Mouse (Mus musculus): ENCODE measurements around the gene Sugp2. TPM values are rescaled to one million over a fixed set of nuclear protein-coding genes. Genes with fewer than 3 reads are reported as not detected.
"Not testable (repeated sequence)": the region's sequence is repeated elsewhere in the genome, so short reads cannot be mapped to it uniquely, and the experiment has no call there.

Gene Sugp2
- polyA plus RNA-seq, 1 experiment from 2014 or later, result 32.5 TPM

DNA sequence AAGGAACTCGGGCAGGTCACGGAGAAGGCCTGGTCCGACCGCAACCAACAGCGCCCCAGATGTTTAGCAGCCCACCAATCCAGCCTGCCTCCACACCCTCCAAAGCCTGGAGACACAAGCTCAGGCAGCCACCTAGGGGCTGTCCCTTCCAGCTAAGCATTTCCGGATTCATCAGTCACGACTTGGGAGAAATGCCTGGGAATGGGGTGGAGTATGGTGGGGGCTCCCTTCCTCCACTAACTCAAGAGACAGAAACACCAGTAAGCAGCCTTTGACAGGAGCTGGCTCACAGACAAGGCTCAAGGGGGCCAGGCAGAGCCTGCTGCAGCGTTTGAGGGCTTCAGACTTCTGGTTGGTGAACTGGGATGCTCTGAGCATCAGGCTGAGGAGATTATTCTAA, 23.5 kb upstream of the Sugp2 start:
- H3K4me3 ChIP-seq (replicated peaks), result peak overlapping the region; percentile 82
- peak overlapping the region; percentile 97 for H3K4me2 ChIP-seq (replicated peaks)
- H3K9me3 ChIP-seq (replicated peaks), result no peaks in the 10 kb centered on the region
- H3K27me3 ChIP-seq, result no peaks in the 10 kb centered on the region
- H3K4me1 ChIP-seq, result peaks cover 24% of the 10 kb centered on the region
- no peak overlapping the region for H3K9ac ChIP-seq
- 11% methylated on average over 8 of the region's 8 CpGs for WGBS
- peak overlapping the region; percentile 58 for H3K27ac ChIP-seq (replicated peaks)
- H3K36me3 ChIP-seq, result no peaks in the 10 kb centered on the region
- no peak for ATAC-seq (ENCODE audit: insufficient number of reproducible peaks, low FRiP score, low TSS enrichment, low read depth)

- H3K9ac ChIP-seq, result peak overlapping the region; percentile 58; the same call in 1 of the 2 replicates
- no peak for ATAC-seq (ENCODE audit: insufficient number of reproducible peaks, low FRiP score, low TSS enrichment, low read depth)
- 77% methylated on average over 1 of the region's 1 CpGs for WGBS
- H3K4me3 ChIP-seq (replicated peaks), result peak overlapping the region; percentile 82
- H3K27ac ChIP-seq (replicated peaks), result no peak overlapping the region
- H3K4me2 ChIP-seq (replicated peaks), result peak overlapping the region; percentile 97
- no peaks in the 10 kb centered on the region for H3K36me3 ChIP-seq
- H3K4me1 ChIP-seq, result peaks cover 24% of the 10 kb centered on the region
- no peaks in the 10 kb centered on the region for H3K9me3 ChIP-seq (replicated peaks)
- H3K27me3 ChIP-seq, result no peaks in the 10 kb centered on the region
Measured at GRCm38 (mm10) chr8:70211275-70211674, 22.8 kb upstream of the Sugp2 start.

DNA sequence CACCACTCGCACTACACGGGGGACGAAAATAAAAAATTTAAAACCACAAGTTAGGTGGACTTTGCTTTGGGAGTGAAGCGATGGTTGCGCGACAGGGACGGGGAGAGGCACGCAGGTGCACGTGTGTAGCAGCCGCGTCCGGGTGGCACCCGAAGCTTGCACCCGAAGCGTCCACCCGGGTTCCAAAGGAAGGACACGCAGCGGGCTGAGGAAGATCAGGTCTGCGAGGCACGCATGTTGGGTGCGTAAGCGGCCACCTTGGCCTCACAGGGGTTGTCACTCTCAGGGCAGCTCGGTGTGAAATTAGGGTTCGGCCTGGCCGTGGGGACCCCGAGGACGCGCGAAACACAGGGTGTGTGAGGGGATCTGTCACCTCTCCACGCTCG, 22.3 kb upstream of the Sugp2 start:
- Histone ChIP-seq H3K27ac (replicated peaks) (peak overlapping the region; percentile 68), H3K27me3 (no peaks in the 10 kb centered on the region), H3K4me2 (replicated peaks) (peak overlapping the region; percentile 97), H3K9me3 (replicated peaks) (no peaks in the 10 kb centered on the region), H3K36me3 (no peaks in the 10 kb centered on the region), H3K9ac (peak overlapping the region; percentile 58), H3K4me3 (replicated peaks) (peak overlapping the region; percentile 82), H3K4me1 (peaks cover 24% of the 10 kb centered on the region)
- WGBS, result 2% methylated on average over 31 of the region's 31 CpGs
- no peak for ATAC-seq (ENCODE audit: insufficient number of reproducible peaks, low FRiP score, low TSS enrichment, low read depth)

- Histone ChIP-seq H3K27me3 (no peaks in the 10 kb centered on the region), H3K9me3 (replicated peaks) (no peaks in the 10 kb centered on the region), H3K9ac (peak within 1 kb of the TSS; percentile 58), H3K4me2 (replicated peaks) (peak within 1 kb of the TSS; percentile 97), H3K4me3 (replicated peaks) (peak within 1 kb of the TSS; percentile 82), H3K27ac (replicated peaks) (peak within 1 kb of the TSS; percentile 69), H3K4me1 (peaks cover 24% of the 10 kb centered on the region), H3K36me3 (no peaks in the 10 kb centered on the region)
- under 1% methylated on average over 66 of the region's 66 CpGs for WGBS
- peak; percentile 98 for ATAC-seq (ENCODE audit: insufficient number of reproducible peaks, low FRiP score, low TSS enrichment, low read depth)
Measured at GRCm38 (mm10) chr8:70212112-70213055, 21.6 kb upstream of the Sugp2 start, which contains the start of gene Slc25a42. TSS of gene Slc25a42 (minus strand) at chr8:70212305.

DNA sequence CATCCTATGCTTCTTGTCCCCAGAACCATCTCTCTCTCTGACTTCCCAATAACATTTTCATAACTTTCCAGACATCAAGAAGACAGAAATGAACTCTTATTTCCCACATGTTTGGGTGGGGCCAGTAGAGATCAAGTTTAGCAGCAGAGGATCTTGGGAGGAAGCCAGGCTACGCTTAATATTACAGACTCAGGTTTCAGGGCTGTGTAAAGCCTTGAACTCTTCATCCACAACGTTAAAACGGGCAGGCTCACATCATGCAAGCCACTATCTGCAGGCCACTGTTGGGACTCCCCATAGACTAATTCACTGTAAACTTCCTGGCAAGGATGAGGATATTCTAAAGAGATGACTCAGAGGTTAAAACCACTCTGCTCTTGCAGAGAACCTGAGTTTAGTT, 19.6 kb upstream of the Sugp2 start:
- H3K9me3 ChIP-seq (replicated peaks), result no peaks in the 10 kb centered on the region
- no peak overlapping the region for H3K9ac ChIP-seq
- H3K4me2 ChIP-seq (replicated peaks), result no peak overlapping the region
- no peaks in the 10 kb centered on the region for H3K36me3 ChIP-seq
- 57% methylated on average over 3 of the region's 3 CpGs for WGBS
- peaks cover 24% of the 10 kb centered on the region for H3K4me1 ChIP-seq
- no peaks in the 10 kb centered on the region for H3K27me3 ChIP-seq
- ATAC-seq (ENCODE audit: insufficient number of reproducible peaks, low FRiP score, low TSS enrichment, low read depth), result no peak
- no peak overlapping the region for H3K4me3 ChIP-seq (replicated peaks)
- H3K27ac ChIP-seq (replicated peaks), result no peak overlapping the region

DNA sequence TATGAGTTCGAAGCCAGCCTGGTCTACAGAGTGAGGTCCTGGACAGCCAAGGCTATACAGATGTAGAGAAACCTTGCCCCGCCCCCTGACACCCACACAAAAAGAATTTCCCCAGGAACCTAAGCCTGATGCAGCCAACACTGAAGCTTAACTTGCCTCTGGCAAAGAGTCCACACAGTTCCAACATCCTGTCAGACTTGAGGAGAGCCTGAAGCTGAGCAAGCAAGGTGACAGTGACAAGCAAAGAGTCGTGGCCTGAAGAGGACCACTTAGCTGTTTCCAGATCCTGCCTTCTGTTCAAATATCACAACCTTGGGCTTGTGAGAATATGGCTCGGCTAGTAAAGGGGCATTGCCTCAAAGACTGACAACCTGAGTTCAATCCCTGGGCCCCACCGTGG, 18.9 kb upstream of the Sugp2 start:
- H3K36me3 ChIP-seq, result no peaks in the 10 kb centered on the region
- WGBS, result 67% methylated on average over 5 of the region's 5 CpGs
- H3K27me3 ChIP-seq, result no peaks in the 10 kb centered on the region
- H3K4me2 ChIP-seq (replicated peaks), result no peak overlapping the region
- no peak overlapping the region for H3K27ac ChIP-seq (replicated peaks)
- H3K4me3 ChIP-seq (replicated peaks), result no peak overlapping the region
- no peaks in the 10 kb centered on the region for H3K9me3 ChIP-seq (replicated peaks)
- H3K9ac ChIP-seq, result no peak overlapping the region
- H3K4me1 ChIP-seq, result peaks cover 19% of the 10 kb centered on the region
- ATAC-seq (ENCODE audit: insufficient number of reproducible peaks, low FRiP score, low TSS enrichment, low read depth), result no peak

DNA sequence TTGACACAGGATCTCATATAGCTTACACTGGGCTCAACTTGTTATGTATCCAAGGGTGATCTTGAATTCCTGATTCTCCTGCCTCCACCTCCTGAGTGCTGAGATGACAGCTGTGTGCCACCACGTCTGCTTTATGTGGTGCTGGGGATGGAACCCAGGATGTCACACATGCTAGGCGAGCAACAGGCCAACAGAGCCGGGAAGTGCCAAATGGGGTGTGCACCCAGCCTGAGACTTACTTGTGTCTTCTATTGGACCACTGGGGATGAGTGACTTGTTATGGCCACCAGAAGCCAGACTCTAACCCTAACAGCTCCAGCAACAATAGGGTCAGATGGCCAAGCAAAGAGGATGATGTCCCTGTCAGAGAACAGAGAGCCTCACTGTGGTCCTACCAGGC, 17.9 kb upstream of the Sugp2 start:
- H3K4me3 ChIP-seq (replicated peaks); H3K4me2 ChIP-seq (replicated peaks); H3K9ac ChIP-seq; H3K27me3 ChIP-seq; H3K9me3 ChIP-seq (replicated peaks); ATAC-seq (ENCODE audit: insufficient number of reproducible peaks, low FRiP score, low TSS enrichment, low read depth); H3K36me3 ChIP-seq; H3K4me1 ChIP-seq; H3K27ac ChIP-seq (replicated peaks): not testable (repeated sequence)
- 76% methylated on average over 3 of the region's 3 CpGs for WGBS

DNA sequence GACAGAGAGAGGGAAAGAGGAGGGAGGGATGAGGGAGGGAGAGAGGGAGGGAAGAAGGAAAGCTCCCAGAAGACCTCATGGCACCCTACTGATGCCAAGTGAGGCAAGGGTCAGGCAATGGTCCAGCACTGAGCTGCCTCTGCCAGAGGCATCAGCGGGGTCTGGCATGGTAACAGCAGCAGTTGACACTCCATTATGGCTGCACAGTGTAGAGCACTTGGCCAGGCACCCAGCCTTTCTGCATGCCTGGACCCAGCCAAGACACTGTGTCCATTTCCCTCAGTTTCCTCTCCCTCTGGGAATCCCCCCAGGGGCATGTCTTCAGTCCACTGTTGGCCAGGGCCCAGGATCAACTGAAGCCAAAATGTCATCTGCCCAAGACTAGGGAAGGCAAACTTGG, 17.5 kb upstream of the Sugp2 start:
- H3K27ac ChIP-seq (replicated peaks), result no peak overlapping the region
- H3K27me3 ChIP-seq, result no peaks in the 10 kb centered on the region
- peaks cover 7% of the 10 kb centered on the region; the same call in 1 of the 2 replicates for H3K36me3 ChIP-seq
- no peak overlapping the region for H3K9ac ChIP-seq
- no peak overlapping the region for H3K4me3 ChIP-seq (replicated peaks)
- no peak overlapping the region for H3K4me2 ChIP-seq (replicated peaks)
- no peaks in the 10 kb centered on the region for H3K9me3 ChIP-seq (replicated peaks)
- whole genome bisulfite sequencing, result 61% methylated on average over 1 of the region's 1 CpGs
- ATAC-seq (ENCODE audit: insufficient number of reproducible peaks, low FRiP score, low TSS enrichment, low read depth), result no peak
- H3K4me1 ChIP-seq, result peaks cover 6% of the 10 kb centered on the region; the same call in 1 of the 2 replicates

DNA sequence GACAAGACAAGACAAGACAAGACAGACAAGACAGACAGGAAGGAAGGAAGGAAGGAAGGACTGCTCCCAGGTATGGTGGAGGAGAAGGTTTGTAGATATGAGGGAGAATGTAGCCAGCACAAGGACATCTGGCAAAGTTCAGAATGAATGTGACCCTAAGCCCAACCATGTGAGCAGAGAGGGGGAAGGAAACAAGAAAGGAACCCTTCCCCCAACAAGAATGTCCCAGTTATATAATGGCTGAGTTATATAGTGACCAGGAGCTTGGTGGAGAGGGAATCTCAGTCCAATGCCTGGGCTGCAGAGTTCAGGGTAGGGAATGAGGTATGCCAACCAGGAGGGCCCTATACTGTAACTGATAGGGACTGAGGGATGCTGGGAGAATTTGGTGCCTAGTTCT, 16.6 kb upstream of the Sugp2 start:
- no peak for ATAC-seq (ENCODE audit: insufficient number of reproducible peaks, low FRiP score, low TSS enrichment, low read depth)
- Histone ChIP-seq H3K4me3 (replicated peaks) (no peak overlapping the region), H3K27me3 (no peaks in the 10 kb centered on the region), H3K9ac (no peak overlapping the region), H3K27ac (replicated peaks) (no peak overlapping the region), H3K36me3 (peaks cover 16% of the 10 kb centered on the region; the same call in 1 of the 2 replicates), H3K9me3 (replicated peaks) (no peaks in the 10 kb centered on the region), H3K4me2 (replicated peaks) (no peak overlapping the region), H3K4me1 (0 out of 2 replicates have a peak, but pooled peaks cover 4% of the 10 kb centered on the region)

DNA sequence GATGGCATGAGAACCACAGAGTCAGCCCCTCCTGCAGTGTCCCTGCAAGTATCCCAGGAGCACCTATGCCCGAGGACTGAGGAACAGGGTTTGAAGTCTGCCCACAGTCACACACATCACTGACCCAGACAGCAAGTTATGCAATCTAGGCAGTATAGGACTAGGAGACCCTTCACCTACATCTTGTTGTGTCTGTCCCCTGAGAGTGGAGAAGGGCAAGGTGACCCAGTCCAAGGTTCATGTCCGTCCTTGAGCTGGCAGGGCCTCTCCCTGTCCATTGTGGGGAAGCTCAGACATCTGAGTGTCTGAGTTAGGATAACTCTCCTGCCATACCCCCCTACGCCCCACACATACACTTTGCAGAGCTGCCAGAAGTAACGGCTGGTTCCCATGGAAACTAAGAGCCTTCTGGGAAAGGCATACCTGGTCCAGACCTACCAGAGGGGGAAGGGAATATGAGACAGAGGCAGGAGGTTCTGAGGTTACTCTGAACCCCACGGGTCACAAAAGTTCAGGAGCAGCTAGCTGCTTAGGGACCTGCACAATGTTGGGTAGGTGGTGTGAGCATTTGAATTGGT, 14.8 kb upstream of the Sugp2 start:
- no peaks in the 10 kb centered on the region for H3K27me3 ChIP-seq
- H3K9ac ChIP-seq, result no peak overlapping the region
- no peaks in the 10 kb centered on the region for H3K9me3 ChIP-seq (replicated peaks)
- H3K4me2 ChIP-seq (replicated peaks), result no peak overlapping the region
- H3K27ac ChIP-seq (replicated peaks), result no peak overlapping the region
- ATAC-seq (ENCODE audit: insufficient number of reproducible peaks, low FRiP score, low TSS enrichment, low read depth), result no peak
- H3K4me1 ChIP-seq, result no peaks in the 10 kb centered on the region
- H3K4me3 ChIP-seq (replicated peaks), result no peak overlapping the region
- WGBS, result 55% methylated on average over 5 of the region's 5 CpGs
- peaks cover 30% of the 10 kb centered on the region for H3K36me3 ChIP-seq

- Histone ChIP-seq H3K27me3 (no peaks in the 10 kb centered on the region), H3K27ac (replicated peaks) (no peak overlapping the region), H3K36me3 (peaks cover 41% of the 10 kb centered on the region), H3K9ac (no peak overlapping the region), H3K4me3 (replicated peaks) (no peak overlapping the region), H3K4me1 (no peaks in the 10 kb centered on the region), H3K4me2 (replicated peaks) (no peak overlapping the region), H3K9me3 (replicated peaks) (no peaks in the 10 kb centered on the region)
- 73% methylated on average over 8 of the region's 8 CpGs for WGBS
- ATAC-seq (ENCODE audit: insufficient number of reproducible peaks, low FRiP score, low TSS enrichment, low read depth), result no peak
Measured at GRCm38 (mm10) chr8:70220236-70220840, 13.7 kb upstream of the Sugp2 start.
